Mouse (Mus musculus) lung, postnatal 36 days (tissue): ENCODE measurements around the gene Hoxa4.
A peak's percentile ranks its signal among the peaks of the same experiment; 100 is the strongest.

Experiments used
- DNase-seq: peaks from one replicate; pipeline ENCODE4 v3.0.0; 2022; ENCODE audit warnings: mixed read lengths

Gene Hoxa4

DNA sequence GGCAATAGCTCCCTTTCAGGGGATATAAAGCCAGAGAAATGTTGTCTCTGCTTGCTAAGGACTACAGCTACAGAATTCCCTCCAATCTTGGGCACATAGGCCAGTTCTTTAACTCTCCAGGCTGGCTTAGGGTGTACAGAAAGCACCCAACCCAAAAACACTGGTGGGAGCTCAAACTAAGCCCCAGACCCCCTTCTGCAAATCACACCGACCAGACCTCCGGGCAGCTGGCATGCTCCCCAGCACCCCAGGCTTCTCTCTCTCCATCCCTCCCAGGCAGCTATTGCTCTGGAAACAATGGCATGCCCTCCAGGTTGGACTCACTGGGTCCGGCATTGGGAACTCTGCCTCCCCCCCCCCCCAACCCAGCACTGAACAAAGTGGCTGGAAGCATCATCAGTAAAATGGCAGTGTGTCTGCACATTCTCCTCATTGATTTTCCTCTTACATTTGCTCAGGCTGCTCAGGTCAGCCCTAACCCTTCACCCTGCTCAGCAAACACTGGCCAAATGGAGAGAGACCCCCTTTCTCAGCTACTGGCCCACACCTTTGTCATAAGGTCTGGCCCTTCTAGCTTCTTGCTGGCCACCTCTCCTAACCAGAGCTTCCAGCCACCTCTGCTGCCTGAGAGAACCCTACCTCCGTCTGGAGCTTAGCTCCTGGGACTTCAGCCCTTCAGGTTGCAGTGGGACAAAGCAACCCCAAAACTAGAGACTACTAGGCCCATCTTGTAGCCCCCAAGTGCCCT, 12.5 kb downstream of the Hoxa4 start:
- DNase-seq: no peak

- DNase-seq: no peak
Observed at GRCm38 (mm10) chr6:52177806-52178205, 13.7 kb downstream of the Hoxa4 start.

- no peak for DNase-seq
Observed at GRCm38 (mm10) chr6:52177061-52177735, 14.4 kb downstream of the Hoxa4 start, which contains the start of gene 5730596B20Rik. 5730596B20Rik (plus strand) TSS chr6:52177498.

DNA sequence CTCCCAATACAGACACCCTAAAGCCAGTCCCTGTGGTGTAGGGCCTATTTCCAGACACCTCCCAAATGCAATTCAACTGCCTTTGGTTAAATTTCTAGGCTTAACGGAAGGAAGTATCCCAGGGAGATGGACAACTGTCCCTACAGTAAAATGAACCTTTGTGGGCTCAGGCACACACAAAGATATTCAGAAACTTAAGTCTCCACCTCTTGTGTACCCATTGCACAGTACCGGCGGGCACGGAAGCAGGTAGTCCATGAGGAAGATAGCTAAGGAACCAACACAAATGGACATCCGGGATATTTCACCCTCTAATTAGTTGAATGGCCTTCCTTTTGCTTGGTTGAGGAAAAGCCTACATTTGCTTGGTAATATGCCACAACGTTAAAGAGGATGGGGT, 15.2 kb downstream of the Hoxa4 start:
- DNase-seq: no peak

GRCm38 (mm10) chr6:52175864-52176263, 15.7 kb downstream of the Hoxa4 start:
- DNase-seq: peak; percentile 54

- peak; percentile 56 for DNase-seq
Observed at GRCm38 (mm10) chr6:52174968-52175751, 16.4 kb downstream of the Hoxa4 start.

- DNase-seq: no peak
Observed at GRCm38 (mm10) chr6:52173648-52174047, 17.9 kb downstream of the Hoxa4 start.

- DNase-seq: peak; percentile 94
Observed at GRCm38 (mm10) chr6:52172501-52172900, 19.1 kb downstream of the Hoxa4 start.

DNA sequence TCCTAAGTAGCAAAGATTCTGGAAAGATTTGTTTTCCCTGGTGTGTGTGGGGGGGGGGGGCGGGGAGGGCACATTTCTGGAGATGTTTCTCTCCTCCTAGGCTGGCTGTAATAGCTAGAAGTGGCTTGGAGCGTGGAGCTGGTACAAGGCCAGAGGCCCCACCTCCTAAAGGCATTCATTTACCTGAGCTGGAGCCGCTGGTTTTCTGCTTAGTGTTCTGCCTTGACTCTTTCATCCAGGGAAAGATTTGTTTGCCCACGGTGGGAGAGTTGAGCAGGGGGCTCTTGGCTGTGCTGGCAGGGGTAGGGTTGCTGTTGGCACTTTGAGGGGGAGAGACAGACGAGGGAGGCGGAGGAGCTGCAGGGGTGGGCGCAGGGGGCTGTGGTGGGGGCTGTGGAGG, 19.6 kb downstream of the Hoxa4 start:
- no peak for DNase-seq

GRCm38 (mm10) chr6:52171331-52171730, 20.2 kb downstream of the Hoxa4 start:
- DNase-seq: no peak

GRCm38 (mm10) chr6:52170898-52171223, 20.7 kb downstream of the Hoxa4 start:
- DNase-seq: peak; percentile 59

- no peak for DNase-seq
Observed at GRCm38 (mm10) chr6:52170166-52170897, 21.2 kb downstream of the Hoxa4 start.

DNA sequence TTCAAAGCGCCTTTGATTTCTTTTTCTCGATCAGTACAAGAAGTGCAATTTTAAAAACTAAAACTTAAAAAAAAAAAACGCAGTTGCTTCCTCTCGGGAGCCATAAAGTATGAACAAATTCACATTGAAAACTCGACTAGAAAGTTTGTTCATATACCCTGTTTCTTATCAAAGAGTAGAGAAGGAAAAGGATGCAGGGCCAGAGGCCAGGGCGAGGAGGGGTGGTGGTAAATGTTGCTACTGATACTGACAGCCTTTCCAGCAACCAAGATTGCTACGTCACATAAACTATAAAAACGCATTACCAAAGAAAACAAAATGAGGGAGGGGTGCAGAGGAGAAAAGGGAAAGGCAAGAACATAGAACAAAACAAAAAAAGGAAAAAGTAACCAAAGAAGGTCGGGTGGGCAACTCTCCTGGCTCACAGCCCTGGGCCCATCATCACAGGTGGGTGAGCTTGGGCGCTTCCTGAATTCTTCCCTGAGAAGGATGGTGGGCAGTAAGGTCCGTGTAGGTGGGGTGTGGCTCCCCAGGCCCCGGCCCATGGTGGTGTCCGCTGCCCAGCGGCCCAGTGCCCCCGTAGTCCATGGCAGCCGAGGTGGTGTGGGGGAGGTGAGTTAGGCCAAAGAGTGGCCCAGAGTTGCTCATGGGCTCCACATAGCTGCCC, 21.9 kb downstream of the Hoxa4 start:
- DNase-seq: no peak

DNA sequence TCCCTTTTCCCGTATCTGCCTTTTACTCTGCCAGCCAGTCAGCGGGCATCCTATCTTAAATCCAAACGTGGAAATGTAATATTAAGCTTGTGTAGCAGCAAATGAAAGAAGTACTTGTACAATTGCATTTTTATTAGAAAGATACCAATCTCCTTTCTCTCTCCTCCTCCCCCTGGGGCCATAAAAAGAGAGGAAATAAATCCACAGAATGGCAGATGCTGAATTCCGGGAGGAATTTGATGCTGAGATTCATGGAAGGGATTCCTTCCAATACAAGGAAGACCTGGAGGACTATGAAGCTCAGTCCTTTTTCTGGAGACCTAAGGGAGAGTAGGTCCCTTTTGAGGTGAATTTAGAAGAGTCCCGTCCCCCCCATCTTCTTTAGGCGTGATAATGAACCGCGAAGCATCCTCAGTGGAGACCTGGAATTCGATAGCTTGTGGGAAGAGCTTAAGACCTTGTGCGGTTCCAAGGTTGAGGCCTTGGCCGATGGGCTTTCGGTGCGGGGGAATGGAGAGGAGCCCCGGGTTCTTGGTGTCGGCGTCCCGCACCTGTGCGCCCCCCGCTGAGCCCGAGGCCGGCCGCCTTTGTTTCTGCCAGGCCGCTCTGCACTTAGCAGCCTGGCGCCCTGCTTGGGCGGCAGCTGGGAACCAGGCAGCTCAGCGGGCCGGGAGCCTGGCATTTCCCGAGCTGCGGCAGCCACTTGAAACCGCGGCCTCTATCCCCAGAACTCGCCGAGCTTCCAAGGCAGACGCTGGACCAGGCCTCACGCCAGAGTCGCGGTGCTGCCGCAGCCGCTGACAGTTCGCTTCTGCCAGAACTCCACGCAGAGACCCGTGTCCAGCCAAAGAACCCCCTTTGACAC, 23.1 kb downstream of the Hoxa4 start:
- DNase-seq: no peak

DNA sequence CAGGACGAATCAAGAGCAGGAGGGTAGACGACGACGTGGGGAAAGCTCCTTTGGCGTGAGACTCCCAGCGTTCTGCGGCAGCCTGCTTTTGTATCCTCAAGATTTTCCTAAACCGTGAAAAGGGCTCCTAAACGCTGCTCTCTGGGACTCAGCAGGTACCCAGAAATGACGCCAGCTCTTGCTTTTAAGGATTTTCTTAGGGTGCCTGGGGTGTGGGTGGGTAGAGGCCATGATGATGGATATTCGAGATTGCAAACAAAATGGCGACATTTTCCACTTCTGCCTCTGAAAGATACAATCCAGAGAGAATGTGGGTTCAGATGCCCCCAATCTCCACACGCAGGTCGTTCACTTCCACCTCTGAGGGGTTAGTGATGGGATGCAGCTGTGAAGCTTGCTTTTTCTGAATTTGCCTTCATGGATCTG, 23.8 kb downstream of the Hoxa4 start:
- no peak for DNase-seq

GRCm38 (mm10) chr6:52167176-52167575, 24.4 kb downstream of the Hoxa4 start:
- DNase-seq: no peak

GRCm38 (mm10) chr6:52166431-52167077, 25.0 kb downstream of the Hoxa4 start:
- no peak for DNase-seq

- DNase-seq: peak; percentile 62
Observed at GRCm38 (mm10) chr6:52165441-52166370, 25.8 kb downstream of the Hoxa4 start.

GRCm38 (mm10) chr6:52164626-52165440, 26.7 kb downstream of the Hoxa4 start, which contains the start of gene Hoxa2:
Hoxa2 (minus strand) TSS chr6:52164831.
- DNase-seq: peak; percentile 63
